Mouse (Mus musculus) testis, adult 2 months (tissue): Measurements from ENCODE around the gene Atp6v1b1.

ENCODE experiments used
- CTCF ChIP-seq: fragments of 200-500 bp; IDR thresholded peaks from 2 replicates; pipeline ENCODE4 v1.5.1; 2012; ENCODE audit warnings: low read depth, mild to moderate bottlenecking, inconsistent platforms, low read length, moderate library complexity; ENCODE audit not compliant: control insufficient read depth, insufficient read depth, insufficient replicate concordance
- POLR2A ChIP-seq: fragments of 200-500 bp; IDR thresholded peaks from 2 replicates; pipeline ENCODE4 v1.6.1; 2012; ENCODE audit warnings: low read depth, mild to moderate bottlenecking, inconsistent platforms, low read length, moderate library complexity; ENCODE audit not compliant: control insufficient read depth

- TF ChIP-seq CTCF: no peak
- TF ChIP-seq POLR2A: no peak
Observed at GRCm38 (mm10) chr6:83778306-83778705, 35.5 kb downstream of the Atp6v1b1 start.
